Mouse (Mus musculus): ENCODE results near the gene Astn1. TPM values are rescaled to one million over a fixed set of nuclear protein-coding genes. Genes with fewer than 3 reads are reported as not detected.

The Astn1 gene
- polyA plus RNA-seq, 1 experiment from 2014 or later: 0.38 TPM

GRCm38 (mm10) chr1:158641306-158641705 lies 279.2 kb downstream of the Astn1 start:
- 89% methylated on average over 2 of the region's 2 CpGs for WGBS

GRCm38 (mm10) chr1:158642247-158642646 lies 280.2 kb downstream of the Astn1 start:
- DNase-seq (ENCODE audit: low spot score) (no peak), ATAC-seq (replicated peaks; ENCODE audit: low FRiP score, low read depth) (no peak)
- H3K4me3 ChIP-seq (replicated peaks; ENCODE audit: low read depth, low read length): no peak overlapping the region
- no peak overlapping the region for H3K9ac ChIP-seq (ENCODE audit: low read depth, low read length)
- no peak overlapping the region for H3K27ac ChIP-seq
- no peaks in the 10 kb centered on the region for H3K4me1 ChIP-seq (replicated peaks; ENCODE audit: insufficient read depth, low read length)
- no peaks in the 10 kb centered on the region for H3K27me3 ChIP-seq (ENCODE audit: insufficient read depth, low read length)
- H3K4me2 ChIP-seq (ENCODE audit: low read length): no peak overlapping the region
- TF ChIP-seq CTCF (IDR thresholded peaks at IDR 0.05; ENCODE audit: low read depth): no peak
- no peaks in the 10 kb centered on the region for H3K36me3 ChIP-seq (ENCODE audit: insufficient read depth, low read length)
- no peaks in the 10 kb centered on the region for H3K9me3 ChIP-seq (replicated peaks; ENCODE audit: low read length)

More at GRCm38 (mm10) chr1:158641306-158641705, 279.2 kb downstream of the Astn1 start:
- H3K9ac ChIP-seq (ENCODE audit: low read depth, low read length): no peak overlapping the region
- H3K4me3 ChIP-seq (replicated peaks; ENCODE audit: low read depth, low read length): no peak overlapping the region
- TF ChIP-seq CTCF (IDR thresholded peaks at IDR 0.05; ENCODE audit: low read depth): no peak
- DNase-seq (ENCODE audit: low spot score): no peak
- H3K4me2 ChIP-seq (ENCODE audit: low read length): no peak overlapping the region
- no peak overlapping the region for H3K27ac ChIP-seq
- no peaks in the 10 kb centered on the region for H3K9me3 ChIP-seq (replicated peaks; ENCODE audit: low read length)
- no peaks in the 10 kb centered on the region for H3K27me3 ChIP-seq (ENCODE audit: insufficient read depth, low read length)
- ATAC-seq (replicated peaks; ENCODE audit: low FRiP score, low read depth): no peak
- H3K4me1 ChIP-seq (replicated peaks; ENCODE audit: insufficient read depth, low read length): no peaks in the 10 kb centered on the region
- no peaks in the 10 kb centered on the region for H3K36me3 ChIP-seq (ENCODE audit: insufficient read depth, low read length)

GRCm38 (mm10) chr1:158652799-158653198 lies 290.7 kb downstream of the Astn1 start:
- no peak for ATAC-seq (replicated peaks; ENCODE audit: low FRiP score, low read depth)
- Histone ChIP-seq H3K9ac (ENCODE audit: low read depth, low read length) (no peak overlapping the region), H3K36me3 (ENCODE audit: insufficient read depth, low read length) (no peaks in the 10 kb centered on the region), H3K27ac (no peak overlapping the region), H3K27me3 (ENCODE audit: insufficient read depth, low read length) (no peaks in the 10 kb centered on the region), H3K9me3 (replicated peaks; ENCODE audit: low read length) (no peaks in the 10 kb centered on the region), H3K4me3 (replicated peaks; ENCODE audit: low read depth, low read length) (no peak overlapping the region), H3K4me1 (replicated peaks; ENCODE audit: insufficient read depth, low read length) (no peaks in the 10 kb centered on the region), H3K4me2 (ENCODE audit: low read length) (no peak overlapping the region)
- TF ChIP-seq CTCF (IDR thresholded peaks at IDR 0.05; ENCODE audit: low read depth): no peak
- 84% methylated on average over 2 of the region's 2 CpGs for WGBS
- no peak for DNase-seq (ENCODE audit: low spot score)

DNA sequence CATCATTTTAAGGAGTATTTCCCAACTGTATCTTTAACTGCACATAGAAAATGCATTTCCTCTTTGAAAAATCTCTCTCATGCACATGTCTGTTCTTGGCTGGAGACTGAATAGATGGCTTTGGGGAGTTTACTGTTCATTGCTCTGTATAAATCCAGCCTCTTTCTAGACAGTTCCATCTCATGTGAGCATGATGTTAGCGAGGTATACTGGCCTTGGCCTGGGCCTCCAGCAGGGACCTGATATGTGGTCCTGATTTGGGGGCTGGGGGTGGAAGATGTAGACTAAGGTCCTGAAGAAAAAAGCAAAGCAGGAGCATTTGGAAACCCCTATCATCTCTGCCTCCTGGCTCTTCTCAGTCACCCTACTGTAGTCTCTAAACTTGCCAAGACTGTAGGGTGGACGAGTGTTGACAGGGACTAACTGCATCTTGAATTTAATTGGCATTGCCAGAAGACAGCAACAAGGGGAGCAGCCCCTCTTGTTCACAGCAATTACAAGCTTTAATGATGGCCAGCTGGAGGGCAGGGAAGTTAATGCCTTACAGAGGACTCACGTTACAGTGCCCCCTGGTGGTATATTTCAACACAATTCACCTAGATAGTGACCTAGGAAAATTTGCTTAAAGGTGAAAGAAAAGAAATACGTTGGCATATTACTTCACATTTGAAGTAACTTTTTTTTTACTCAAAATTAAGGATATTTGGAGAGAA lies 291.9 kb downstream of the Astn1 start:
- Histone ChIP-seq H3K4me1 (replicated peaks; ENCODE audit: insufficient read depth, low read length) (no peaks in the 10 kb centered on the region), H3K4me3 (replicated peaks; ENCODE audit: low read depth, low read length) (no peak overlapping the region), H3K27me3 (ENCODE audit: insufficient read depth, low read length) (no peaks in the 10 kb centered on the region), H3K4me2 (ENCODE audit: low read length) (no peak overlapping the region), H3K9ac (ENCODE audit: low read depth, low read length) (no peak overlapping the region), H3K27ac (no peak overlapping the region), H3K9me3 (replicated peaks; ENCODE audit: low read length) (no peaks in the 10 kb centered on the region), H3K36me3 (ENCODE audit: insufficient read depth, low read length) (no peaks in the 10 kb centered on the region)
- peak; percentile 88 for DNase-seq (ENCODE audit: low spot score)
- 26% methylated on average over 4 of the region's 4 CpGs for WGBS
- TF ChIP-seq CTCF (IDR thresholded peaks at IDR 0.05; ENCODE audit: low read depth): peak; percentile 70
- ATAC-seq (replicated peaks; ENCODE audit: low FRiP score, low read depth): peak; percentile 59

- ATAC-seq (replicated peaks; ENCODE audit: low FRiP score, low read depth) (0 out of 2 replicates have a peak, but pooled peaks have one; percentile 68), DNase-seq (ENCODE audit: low spot score) (peak; percentile 70)
- H3K27ac ChIP-seq: no peak overlapping the region
- H3K27me3 ChIP-seq (ENCODE audit: insufficient read depth, low read length): no peaks in the 10 kb centered on the region
- H3K9ac ChIP-seq (ENCODE audit: low read depth, low read length): no peak overlapping the region
- no peak overlapping the region for H3K4me2 ChIP-seq (ENCODE audit: low read length)
- H3K36me3 ChIP-seq (ENCODE audit: insufficient read depth, low read length): no peaks in the 10 kb centered on the region
- no peaks in the 10 kb centered on the region for H3K4me1 ChIP-seq (replicated peaks; ENCODE audit: insufficient read depth, low read length)
- H3K4me3 ChIP-seq (replicated peaks; ENCODE audit: low read depth, low read length): no peak overlapping the region
- no peaks in the 10 kb centered on the region for H3K9me3 ChIP-seq (replicated peaks; ENCODE audit: low read length)
- peak; percentile 69 for TF ChIP-seq CTCF (IDR thresholded peaks at IDR 0.05; ENCODE audit: low read depth)
- 40% methylated on average over 3 of the region's 3 CpGs for WGBS
Measured at GRCm38 (mm10) chr1:158654571-158655205, 292.6 kb downstream of the Astn1 start.

DNA sequence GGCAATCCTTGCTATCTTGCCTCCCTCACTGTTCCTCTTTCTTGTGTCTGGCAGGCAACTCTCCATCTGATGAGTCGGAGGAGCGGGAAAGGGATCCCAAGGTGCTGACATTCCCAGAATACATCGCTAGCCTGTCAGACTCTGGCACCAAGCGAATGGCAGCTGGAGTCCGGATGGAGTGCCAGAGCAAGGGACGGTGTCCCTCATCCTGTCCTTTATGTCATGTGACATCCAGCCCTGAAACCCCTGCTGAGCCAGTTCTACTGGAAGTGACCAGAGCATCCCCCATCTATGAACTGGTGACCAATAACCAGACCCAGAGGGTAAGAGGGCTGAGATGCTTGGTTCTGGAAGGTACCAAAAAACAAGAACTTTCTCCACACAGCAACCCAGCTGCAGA lies 294.9 kb downstream of the Astn1 start:
- no peak for TF ChIP-seq CTCF (IDR thresholded peaks at IDR 0.05; ENCODE audit: low read depth)
- WGBS: 88% methylated on average over 6 of the region's 6 CpGs
- Histone ChIP-seq H3K4me1 (replicated peaks; ENCODE audit: insufficient read depth, low read length) (no peaks in the 10 kb centered on the region), H3K9ac (ENCODE audit: low read depth, low read length) (no peak overlapping the region), H3K4me2 (ENCODE audit: low read length) (no peak overlapping the region), H3K4me3 (replicated peaks; ENCODE audit: low read depth, low read length) (no peak overlapping the region), H3K36me3 (ENCODE audit: insufficient read depth, low read length) (no peaks in the 10 kb centered on the region), H3K9me3 (replicated peaks; ENCODE audit: low read length) (no peaks in the 10 kb centered on the region), H3K27me3 (ENCODE audit: insufficient read depth, low read length) (no peaks in the 10 kb centered on the region), H3K27ac (no peak overlapping the region)
- ATAC-seq (replicated peaks; ENCODE audit: low FRiP score, low read depth): no peak
- DNase-seq (ENCODE audit: low spot score): no peak
